Mouse (Mus musculus) CH12.LX (cell line): ENCODE results near the gene Rgs7. TPM values are rescaled to one million over a fixed set of nuclear protein-coding genes. Genes with fewer than 3 reads are reported as not detected.

Experiments
- DNase-seq: peaks from one replicate; pipeline ENCODE4 v3.0.0-alpha.2; 2013; ENCODE audit errors: extremely low read depth
- H3K27ac ChIP-seq: 2 replicates; pipeline ENCODE4 v1.5.1; 2012; ENCODE audit warnings: low read depth, mild to moderate bottlenecking, control low read depth, moderate library complexity; ENCODE audit not compliant: insufficient read depth
- H3K27me3 ChIP-seq: replicated peaks from 2 replicates; pipeline ENCODE3; 2012; ENCODE audit warnings: inconsistent platforms
- H3K36me3 ChIP-seq, 2 experiments: replicated peaks in 1 of 2; 2 replicates each; pipeline versions ENCODE3 to v1.6.1; 2012; ENCODE audit warnings: inconsistent platforms in 1 of 2, low read length in 1 of 2, mild to moderate bottlenecking in 1 of 2, mixed read lengths in 1 of 2, moderate library complexity in 1 of 2; ENCODE audit not compliant: control insufficient read depth in 1 of 2, insufficient read depth in 1 of 2
- H3K4me1 ChIP-seq, 2 experiments: 2 replicates each; pipeline ENCODE4 v1.6.1; 2012; ENCODE audit warnings: inconsistent platforms in 1 of 2, moderate library complexity in 1 of 2; ENCODE audit not compliant: insufficient read depth in 2 of 2, control insufficient read depth in 1 of 2
- H3K4me2 ChIP-seq: 2 replicates; pipeline ENCODE4 v1.6.1; 2012; ENCODE audit warnings: low read depth, mild to moderate bottlenecking, control low read depth; ENCODE audit not compliant: poor library complexity, insufficient read depth, severe bottlenecking
- H3K4me3 ChIP-seq, 3 experiments: fragments of 150-350 bp in 1 of 3; sonication (generic) in 1 of 3; replicated peaks in 1 of 3; 2 replicates each; pipeline versions ENCODE3 to v1.5.1; 2011 to 2012; ENCODE audit warnings: low read depth in 2 of 3, low read length in 2 of 3, mild to moderate bottlenecking in 2 of 3, moderate library complexity in 2 of 3, control low read depth in 1 of 3, improper control_type of control experiment in 1 of 3, inconsistent platforms in 1 of 3, mixed read lengths in 1 of 3; ENCODE audit not compliant: poor library complexity in 1 of 3
- H3K79me2 ChIP-seq: replicated peaks from 2 replicates; pipeline ENCODE4 v1.6.1; 2012; ENCODE audit warnings: mild to moderate bottlenecking, moderate library complexity; ENCODE audit not compliant: control insufficient read depth, poor library complexity, insufficient read depth, severe bottlenecking; ENCODE audit errors: extremely low read depth
- H3K9ac ChIP-seq: 2 replicates; pipeline ENCODE4 v1.6.1; 2012; ENCODE audit warnings: low read depth, mild to moderate bottlenecking, control low read depth, moderate library complexity; ENCODE audit not compliant: insufficient read depth
- H3K9me3 ChIP-seq: replicated peaks from 2 replicates; pipeline ENCODE3; 2012; ENCODE audit warnings: low read length, inconsistent platforms, mixed read lengths
- CHD2 ChIP-seq: IDR thresholded peaks from 2 replicates; pipeline ENCODE4 v1.6.1; 2011; ENCODE audit warnings: low read length, improper control_type of control experiment
- CTCF ChIP-seq, 2 experiments: IDR thresholded peaks in 1 of 2; conservative IDR thresholded peaks in 1 of 2; 2 replicates each; pipeline ENCODE4 v1.5.1; 2011 to 2012; ENCODE audit warnings: low read depth in 2 of 2, low read length in 2 of 2, improper control_type of control experiment in 1 of 2, inconsistent platforms in 1 of 2, mild to moderate bottlenecking in 1 of 2, moderate library complexity in 1 of 2
- EP300 ChIP-seq: IDR thresholded peaks from 2 replicates; pipeline ENCODE4 v1.6.1; 2011; ENCODE audit warnings: low read length, improper control_type of control experiment
- HCFC1 ChIP-seq: IDR thresholded peaks from 2 replicates; pipeline ENCODE4 v1.6.1; 2012; ENCODE audit warnings: low read depth, mild to moderate bottlenecking, inconsistent platforms, low read length, improper control_type of control experiment
- IRF4 ChIP-seq: IDR thresholded peaks from 2 replicates; pipeline ENCODE4 v1.6.1; 2014; ENCODE audit warnings: low read depth, mild to moderate bottlenecking, inconsistent platforms, low read length, improper control_type of control experiment
- JUN ChIP-seq: IDR thresholded peaks from 2 replicates; pipeline ENCODE4 v1.6.1; 2011; ENCODE audit warnings: low read depth, mild to moderate bottlenecking, low read length, improper control_type of control experiment, moderate library complexity; ENCODE audit not compliant: insufficient read depth
- KAT2A ChIP-seq: IDR thresholded peaks from 2 replicates; pipeline ENCODE4 v1.6.1; 2012; ENCODE audit warnings: low read length, improper control_type of control experiment, inconsistent platforms; ENCODE audit not compliant: insufficient replicate concordance
- MAFK ChIP-seq: IDR thresholded peaks from 2 replicates; pipeline ENCODE4 v1.6.1; 2011; ENCODE audit warnings: low read length, improper control_type of control experiment; ENCODE audit not compliant: insufficient replicate concordance
- MAZ ChIP-seq: IDR thresholded peaks from 2 replicates; pipeline ENCODE4 v1.6.1; 2012; ENCODE audit warnings: low read depth, mild to moderate bottlenecking, inconsistent platforms, low read length, improper control_type of control experiment, moderate library complexity
- MXI1 ChIP-seq: IDR thresholded peaks from 2 replicates; pipeline ENCODE4 v1.6.1; 2011; ENCODE audit warnings: mild to moderate bottlenecking, low read depth, low read length, improper control_type of control experiment
- POLR2A ChIP-seq: IDR thresholded peaks from 2 replicates; pipeline ENCODE4 v1.6.1; 2011; ENCODE audit warnings: low read depth, mild to moderate bottlenecking, improper control_type of control experiment, low read length
- TBP ChIP-seq: conservative IDR thresholded peaks from 2 replicates; pipeline ENCODE4 v1.6.1; 2011; ENCODE audit warnings: low read depth, low read length, improper control_type of control experiment
- UBTF ChIP-seq: IDR thresholded peaks from 2 replicates; pipeline ENCODE4 v1.6.1; 2012; ENCODE audit warnings: low read depth, mild to moderate bottlenecking, inconsistent platforms, low read length, improper control_type of control experiment, moderate library complexity
- USF1 ChIP-seq: IDR thresholded peaks from 2 replicates; pipeline ENCODE4 v1.6.1; 2014; ENCODE audit warnings: low read depth, mild to moderate bottlenecking, inconsistent platforms, low read length, improper control_type of control experiment
- USF2 ChIP-seq: conservative IDR thresholded peaks from 2 replicates; pipeline ENCODE4 v1.6.1; 2011; ENCODE audit warnings: low read depth, low read length, improper control_type of control experiment
- dilution Hi-C: fragments of 300-500 bp; cut with MboI; formaldehyde crosslinking; loops from 2 replicates; pipeline ENCODE4 v1.14.3; 2020; ENCODE audit warnings: low sequenced_read_pairs; ENCODE audit not compliant: extremely low pct_unique_long_range_greater_than_20kb, extremely low pct_ligation_motif_present
- in situ Hi-C: fragments of 300-500 bp; cut with MboI; formaldehyde crosslinking; loops from 3 replicates; pipeline ENCODE4 v1.14.3; 2019; ENCODE audit warnings: low sequenced_read_pairs, low pct_ligation_motif_present, low pct_unique_long_range_greater_than_20kb, mixed read lengths
- polyA plus RNA-seq: library from polyadenylated mRNA; unstranded; fragments of >175 nt; gene quantifications from 2 replicates; pipeline ENCODE4 v1.2.1, GENCODE M21; 2012; ENCODE audit warnings: low read depth; ENCODE audit not compliant: insufficient read length
- total RNA-seq, 2 experiments: library from RNA; depleted of rRNA; stranded (reverse); fragments of 300-350 nt in 1 of 2; fragments of >200 nt in 1 of 2; gene quantifications; 2 replicates each; pipeline ENCODE4 v1.2.3; 2012 to 2014

Gene Rgs7
- total and polyA plus RNA-seq, 3 experiments, result 0.04 to 0.30 (median 0.09) TPM

DNA sequence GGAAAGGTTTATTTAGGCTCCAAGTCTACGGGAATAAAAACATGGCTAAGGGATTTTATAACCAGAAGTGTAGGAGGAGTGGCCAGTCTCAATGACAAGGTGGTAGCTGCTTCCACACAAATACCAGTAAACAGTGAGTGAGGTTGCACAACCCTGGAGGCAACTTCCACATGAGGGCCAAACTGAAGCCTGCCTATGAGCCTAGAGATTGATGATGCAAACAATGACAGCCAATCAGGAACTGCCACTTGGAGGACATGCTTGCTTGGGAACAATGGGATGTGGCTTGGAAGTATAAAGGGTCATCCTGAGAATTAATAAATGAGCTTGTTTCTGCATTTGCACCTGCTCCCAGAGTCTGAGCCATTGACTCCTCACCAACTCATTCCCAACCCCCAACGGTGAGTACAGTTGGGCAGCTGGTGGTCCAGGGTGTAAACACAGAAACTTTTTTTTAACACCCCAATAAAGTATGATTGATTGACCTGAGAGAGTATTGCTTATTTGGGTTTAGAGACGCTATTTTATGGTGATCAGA lies 162.3 kb downstream of the Rgs7 start:
- Histone ChIP-seq H3K4me1 (no peaks in the 10 kb centered on the region), H3K27me3 (no peaks in the 10 kb centered on the region), H3K9ac (no peak overlapping the region), H3K4me2 (no peak overlapping the region), H3K27ac (no peak overlapping the region), H3K79me2 (no peaks in the 10 kb centered on the region), H3K36me3 (no peaks in the 10 kb centered on the region), H3K4me3 (no peak overlapping the region), H3K9me3 (no peaks in the 10 kb centered on the region)
- DNase-seq, result peak; percentile 29
- no peak for TF ChIP-seq JUN
- TF ChIP-seq CHD2, result peak; percentile 77
- TF ChIP-seq USF2, result no peak
- no peak for TF ChIP-seq UBTF
- no peak for TF ChIP-seq KAT2A
- in situ Hi-C loops, result loop anchor here (25.0 kb wide), 1 partner anchor 218 kb away; no protein-coding TSS in a partner anchor
- dilution Hi-C loops, result no loop called here

DNA sequence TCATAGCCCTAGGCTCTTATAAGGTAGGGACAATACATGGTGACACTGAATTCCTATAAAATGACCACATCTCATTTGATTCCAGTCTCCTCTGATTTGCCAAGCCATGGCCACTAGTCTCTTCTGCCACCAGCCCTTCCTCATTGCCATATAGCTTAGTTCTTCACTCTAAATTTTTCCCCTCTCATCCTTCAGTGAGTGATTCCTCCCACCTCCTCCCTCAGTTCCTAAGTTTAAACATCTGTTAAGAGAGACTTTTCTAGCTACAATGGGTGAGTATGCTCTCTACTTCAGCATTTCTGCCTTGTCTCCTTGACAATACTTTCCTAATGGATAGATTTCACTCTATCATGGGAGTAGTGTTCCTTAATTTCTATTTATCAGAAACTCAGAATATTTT lies 169.5 kb downstream of the Rgs7 start:
- no peak for DNase-seq
- Histone ChIP-seq H3K79me2 (no peaks in the 10 kb centered on the region), H3K4me1 (no peaks in the 10 kb centered on the region), H3K4me3 (no peak overlapping the region), H3K9me3 (no peaks in the 10 kb centered on the region), H3K27me3 (no peaks in the 10 kb centered on the region), H3K27ac (no peak overlapping the region), H3K4me2 (no peak overlapping the region), H3K36me3 (no peaks in the 10 kb centered on the region), H3K9ac (no peak overlapping the region)
- no peak for TF ChIP-seq CHD2
- in situ Hi-C loops (no loop called here), dilution Hi-C loops (no loop called here)

- H3K9me3 ChIP-seq, result no peaks in the 10 kb centered on the region
- H3K4me2 ChIP-seq, result no peak overlapping the region
- TF ChIP-seq IRF4 (no peak), TBP (no peak), MAZ (no peak), MXI1 (no peak), EP300 (no peak), USF2 (no peak), HCFC1 (no peak), CHD2 (no peak), MAFK (no peak), POLR2A (no peak), CTCF (conservative IDR thresholded peaks at IDR 0.05 in 1 of 2, IDR thresholded peaks at IDR 0.05 in 1 of 2; ENCODE audit: low read depth in 2 of 2, low read length in 2 of 2) (no peak), USF1 (no peak)
- TF ChIP-seq, all 38 proteins: peak for 0
- H3K4me1 ChIP-seq, result no peaks in the 10 kb centered on the region
- in situ Hi-C loops (no loop called here), dilution Hi-C loops (no loop called here)
- H3K36me3 ChIP-seq, result no peaks in the 10 kb centered on the region
- H3K79me2 ChIP-seq, result no peaks in the 10 kb centered on the region
- no peaks in the 10 kb centered on the region for H3K27me3 ChIP-seq
- H3K9ac ChIP-seq, result no peak overlapping the region
- no peak for DNase-seq
- no peak overlapping the region for H3K27ac ChIP-seq
- H3K4me3 ChIP-seq, result no peak overlapping the region
These were observed 173.1 kb downstream of the Rgs7 start for GRCm38 (mm10) chr1:175319205-175319604.
